Mouse (Mus musculus) layer of hippocampus, adult 18-20 months (tissue): ENCODE measurements around the gene Nell1. TPM values are rescaled to one million over a fixed set of nuclear protein-coding genes. Genes with fewer than 3 reads are reported as not detected.
A peak's percentile ranks its signal among the peaks of the same experiment; 100 is the strongest.

Experiments
- DNase-seq, 2 experiments: peaks; one replicate each; pipeline ENCODE4 v3.0.0; 2022; ENCODE audit warnings: low spot score in 2 of 2
- total RNA-seq, 2 experiments: library from RNA; stranded (reverse); gene quantifications; 2 replicates each; pipeline ENCODE4 v1.2.3; 2021

Nell1 gene
- total RNA-seq, 2 experiments from 2014 or later = 46.5 to 53.6 TPM

GRCm38 (mm10) chr7:50826180-50826579, 851.5 kb downstream of the Nell1 start:
- no peak for DNase-seq

GRCm38 (mm10) chr7:50832799-50833198, 858.1 kb downstream of the Nell1 start:
- DNase-seq = no peak

DNA sequence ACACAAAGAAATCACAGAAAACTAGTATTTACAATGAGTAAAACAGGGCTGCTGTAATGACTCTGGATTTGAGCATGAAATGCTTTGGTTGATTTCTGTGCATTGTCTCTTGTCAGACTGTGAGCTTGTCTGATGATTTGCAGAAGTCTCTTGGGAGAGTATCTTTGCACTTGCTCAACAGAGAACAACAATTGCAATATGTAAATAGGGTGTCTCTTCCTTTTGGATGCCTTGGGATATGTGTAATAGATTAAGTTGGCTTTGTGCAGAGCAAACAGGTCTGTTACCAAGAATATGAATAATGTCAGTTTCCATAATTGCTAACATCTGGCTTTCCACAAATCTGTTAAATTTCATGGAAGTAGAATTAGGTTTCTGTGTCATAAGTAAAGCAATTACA, 868.0 kb downstream of the Nell1 start:
- no peak for DNase-seq

DNA sequence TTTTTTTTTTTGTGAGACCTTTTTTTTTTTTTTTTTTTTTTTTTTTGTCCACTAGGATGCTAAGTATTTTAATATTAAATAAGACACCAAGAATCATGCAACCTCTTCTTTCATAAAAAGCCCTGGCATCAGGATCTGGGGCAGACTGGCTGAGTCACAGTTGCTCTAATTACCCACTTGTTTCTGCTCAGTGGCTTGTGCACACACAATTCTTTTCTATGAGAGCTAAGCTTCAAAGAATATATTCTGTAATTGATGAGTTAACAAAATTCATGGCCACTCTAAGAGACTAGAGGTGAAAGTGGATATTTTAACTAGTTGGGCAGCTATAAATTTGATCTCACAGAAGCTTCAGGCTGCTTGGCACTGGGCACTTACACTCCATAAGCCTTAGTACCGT, 873.3 kb downstream of the Nell1 start:
- DNase-seq = no peak

DNA sequence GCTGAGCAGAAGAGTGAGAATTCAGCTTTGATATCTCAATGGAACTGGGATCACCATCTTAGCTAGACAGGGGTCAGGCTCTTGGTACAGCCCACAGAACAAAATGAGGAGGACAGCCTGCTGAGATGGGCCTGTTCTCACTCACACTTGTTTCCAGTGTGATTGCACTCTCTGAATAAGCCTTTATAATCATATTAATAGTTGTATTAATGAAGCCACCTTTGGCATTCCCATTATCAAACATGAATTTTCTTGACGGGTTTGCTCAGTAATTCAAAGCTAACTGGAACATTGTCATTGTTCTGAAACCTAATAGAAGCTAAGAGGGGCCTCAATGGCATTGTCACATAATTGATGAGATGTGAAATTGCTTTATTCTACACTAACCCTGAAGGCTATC, 875.6 kb downstream of the Nell1 start:
- DNase-seq = no peak

DNA sequence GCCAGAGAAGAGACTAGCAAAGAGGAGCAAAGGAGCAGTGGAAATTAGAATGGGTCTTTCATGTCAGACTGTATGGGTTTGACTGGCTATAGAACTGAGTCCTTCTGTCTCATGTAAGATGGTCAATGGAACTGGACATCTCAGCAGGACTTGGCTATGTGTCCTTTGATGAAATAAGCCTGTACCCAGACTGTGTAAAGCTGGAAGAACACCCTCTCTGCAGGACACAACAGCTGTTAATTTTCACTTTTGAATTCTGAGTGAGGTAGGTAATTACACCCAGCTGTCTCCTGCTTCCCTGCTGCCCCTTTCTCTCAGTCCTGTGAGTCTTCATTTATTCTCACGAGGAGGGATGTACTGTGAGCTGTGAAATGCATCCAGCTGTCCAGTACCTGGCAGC, 895.5 kb downstream of the Nell1 start:
- DNase-seq = no peak

DNA sequence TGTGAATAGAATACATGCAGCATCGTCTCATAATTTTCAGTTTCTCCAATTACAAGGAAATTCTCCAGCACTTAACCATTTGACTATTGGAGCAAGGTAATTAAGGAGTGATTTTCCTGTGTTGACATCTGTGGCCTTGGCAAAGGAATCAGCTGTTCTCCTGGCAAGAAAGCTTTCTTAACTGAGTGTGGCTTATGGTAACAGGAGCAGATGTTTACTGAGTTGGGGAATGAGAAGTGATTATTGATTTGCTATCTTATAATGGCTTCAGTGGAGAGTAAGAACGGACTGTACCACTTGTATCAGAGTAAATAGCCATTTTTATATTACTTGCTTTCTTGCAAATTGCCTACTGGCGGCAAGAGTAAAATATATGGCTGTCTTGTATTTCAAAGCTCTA, 913.0 kb downstream of the Nell1 start:
- no peak for DNase-seq

- DNase-seq = peak in 1 of 2 experiments; percentile 6
Observed at GRCm38 (mm10) chr7:50899541-50900088, 925.0 kb downstream of the Nell1 start.

Other genes starting within 250 kb of the Nell1 start
- 10 to 100 TPM; 11.1 to 12.3 TPM for gene Htatip2, start 215.7 kb upstream of the Nell1 start, total RNA-seq
- gene Prmt3, start 196.5 kb upstream of the Nell1 start, total RNA-seq = 10 to 100 TPM; 31.9 to 34.7 TPM
- under 1 TPM; 0.05 to 0.07 TPM for gene Slc6a5, start 64.7 kb upstream of the Nell1 start, total RNA-seq